Mouse (Mus musculus): ENCODE measurements around the gene Chn2. TPM values are rescaled to one million over a fixed set of nuclear protein-coding genes. Genes with fewer than 3 reads are reported as not detected.

Chn2 gene
- polyA plus RNA-seq, 1 experiment = not detected

DNA sequence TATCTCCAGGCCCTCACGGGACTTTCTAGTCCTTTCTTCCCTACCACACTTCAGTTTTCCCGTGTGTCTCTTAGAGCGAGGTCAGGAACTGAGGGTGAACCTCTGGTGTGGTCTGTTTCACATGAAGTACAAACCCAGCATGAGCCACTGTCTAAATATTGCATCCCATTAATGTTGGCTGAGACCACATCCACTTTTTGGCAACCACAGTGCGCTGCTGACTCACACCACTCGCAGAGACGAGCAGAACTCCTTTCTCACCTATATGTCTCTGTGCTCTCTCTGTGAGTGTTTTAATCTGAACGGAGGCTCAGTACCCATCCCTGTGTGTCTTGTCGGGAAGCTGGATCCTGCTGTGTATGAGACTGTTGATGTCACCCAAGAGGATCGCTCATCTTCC lies 76.9 kb downstream of the Chn2 start:
- TF ChIP-seq GATA1 (IDR thresholded peaks at IDR 0.05; ENCODE audit: low read length) = no peak

DNA sequence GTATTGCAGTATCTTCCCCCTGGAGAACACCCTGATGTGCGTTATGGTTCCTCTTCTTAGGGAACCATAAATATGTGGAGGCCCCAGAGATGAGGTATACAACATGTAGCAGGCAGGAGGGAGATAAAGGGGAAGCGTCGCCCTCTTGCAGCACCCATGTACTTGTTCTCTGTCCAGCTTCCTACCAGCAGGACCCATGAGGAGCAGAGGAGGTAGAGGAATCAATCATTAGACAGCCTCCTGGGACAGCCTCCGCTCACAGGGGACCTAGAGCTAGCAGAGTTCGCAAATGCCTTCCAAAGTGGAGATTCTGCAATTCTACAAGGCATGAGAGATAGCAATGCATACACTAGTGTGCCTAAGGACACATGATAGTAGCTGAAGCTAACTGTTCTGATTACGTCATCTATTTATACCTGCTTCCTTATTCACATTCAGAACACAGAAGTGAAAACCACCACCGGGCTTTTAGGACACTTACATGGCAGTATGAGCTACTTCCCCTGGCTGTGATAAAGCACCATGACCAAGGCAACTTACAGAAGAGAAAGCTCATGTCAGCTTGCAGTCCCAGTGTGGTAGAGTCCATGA lies 77.7 kb downstream of the Chn2 start:
- TF ChIP-seq GATA1 (IDR thresholded peaks at IDR 0.05; ENCODE audit: low read length) = no peak

DNA sequence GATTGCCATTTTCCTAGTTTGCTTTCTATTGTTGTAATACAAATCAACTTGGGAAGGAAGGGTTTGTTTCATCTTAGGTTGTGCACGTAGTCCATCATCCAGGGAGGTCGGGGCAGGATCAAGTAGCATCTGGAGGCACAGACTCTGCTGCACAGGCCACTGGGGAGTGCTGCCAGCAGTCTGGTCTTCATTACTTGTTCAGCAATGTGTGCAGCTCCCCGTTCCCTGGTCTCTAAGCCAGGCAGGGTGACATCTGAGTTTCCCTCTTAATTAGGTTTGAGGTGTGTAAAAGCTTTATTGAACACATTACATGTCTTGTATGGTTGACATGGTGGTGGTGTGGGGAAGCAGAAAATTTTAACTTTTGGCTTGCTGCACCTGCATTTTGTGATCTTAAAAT lies 79.0 kb downstream of the Chn2 start:
- TF ChIP-seq GATA1 (IDR thresholded peaks at IDR 0.05; ENCODE audit: low read length) = no peak

DNA sequence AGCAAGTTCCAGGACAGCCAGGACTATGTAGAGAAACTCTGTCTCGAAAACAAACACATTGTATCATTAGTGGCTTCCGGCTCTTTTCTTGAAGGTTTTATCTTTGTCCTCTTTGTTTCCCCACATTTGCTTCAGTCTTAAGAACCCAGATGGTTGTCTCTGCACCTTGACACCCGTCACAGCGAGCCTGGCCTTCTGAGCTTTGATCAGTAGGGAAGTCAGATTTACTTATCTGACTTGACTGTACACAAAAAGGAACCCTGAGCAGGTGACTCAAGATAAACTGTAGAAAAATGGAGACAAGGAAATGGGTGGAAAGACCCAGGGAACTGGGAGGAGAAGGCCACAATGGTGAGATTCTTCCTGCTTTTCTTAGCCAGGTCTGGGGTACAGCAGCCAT lies 79.5 kb downstream of the Chn2 start:
- no peak for TF ChIP-seq GATA1 (IDR thresholded peaks at IDR 0.05; ENCODE audit: low read length)

DNA sequence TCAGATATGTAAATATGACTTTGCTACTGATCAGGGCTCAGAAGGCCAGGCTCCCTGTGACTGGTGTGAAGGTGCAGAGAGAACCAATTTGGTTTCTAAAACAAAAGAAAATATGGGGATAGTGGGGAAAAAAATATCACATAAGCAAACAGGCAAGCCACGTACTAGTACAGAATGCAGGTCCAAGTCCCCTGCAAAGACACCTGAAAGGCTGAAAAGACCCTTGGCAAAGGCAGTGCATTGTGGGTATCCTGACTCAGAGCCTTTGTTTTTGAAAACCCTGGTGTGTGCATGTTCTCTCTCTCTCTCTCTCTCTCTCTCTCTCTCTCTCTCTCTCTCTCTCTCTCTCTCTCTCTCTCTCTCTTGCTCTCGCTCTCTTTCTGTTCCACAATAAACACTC lies 80.1 kb downstream of the Chn2 start:
- TF ChIP-seq GATA1 (IDR thresholded peaks at IDR 0.05; ENCODE audit: low read length) = no peak

DNA sequence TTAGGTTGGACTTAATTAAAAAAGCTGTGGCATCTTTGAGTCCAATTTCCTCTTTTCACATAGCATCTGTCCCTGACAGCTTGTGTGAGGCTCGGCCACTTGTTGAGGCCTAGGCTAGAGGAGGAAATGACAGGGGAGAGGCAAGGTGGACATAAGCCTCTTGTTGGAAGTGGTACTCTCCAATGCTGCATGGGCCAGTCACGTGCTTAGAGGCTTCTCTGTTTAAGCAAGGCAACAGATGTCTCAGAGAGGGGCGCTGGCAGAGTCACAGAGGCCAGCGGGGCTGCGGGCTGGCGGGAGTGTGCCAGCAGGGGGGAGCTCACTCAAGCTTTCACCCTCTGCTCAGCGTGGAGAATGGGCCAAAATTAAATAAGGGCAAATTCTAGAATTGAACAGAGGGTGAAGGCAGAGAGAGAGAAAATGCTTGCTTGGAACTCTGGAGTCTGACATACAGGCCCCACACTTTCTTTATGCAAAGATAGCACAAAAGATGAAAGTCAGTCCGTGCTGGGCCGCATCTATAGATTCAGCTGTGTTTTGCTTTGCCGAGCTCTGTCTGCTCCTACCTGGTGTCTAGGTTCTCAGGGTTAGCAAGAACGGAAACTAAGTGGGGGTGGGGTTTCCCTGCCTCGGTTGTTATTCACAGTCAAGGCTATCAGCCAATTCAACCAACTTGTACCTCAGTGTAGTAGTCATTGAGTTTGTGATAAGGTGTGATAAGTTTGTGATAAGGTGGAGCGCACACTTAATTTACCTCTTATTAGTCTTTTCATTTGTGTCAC lies 80.7 kb downstream of the Chn2 start:
- no peak for TF ChIP-seq GATA1 (IDR thresholded peaks at IDR 0.05; ENCODE audit: low read length)

DNA sequence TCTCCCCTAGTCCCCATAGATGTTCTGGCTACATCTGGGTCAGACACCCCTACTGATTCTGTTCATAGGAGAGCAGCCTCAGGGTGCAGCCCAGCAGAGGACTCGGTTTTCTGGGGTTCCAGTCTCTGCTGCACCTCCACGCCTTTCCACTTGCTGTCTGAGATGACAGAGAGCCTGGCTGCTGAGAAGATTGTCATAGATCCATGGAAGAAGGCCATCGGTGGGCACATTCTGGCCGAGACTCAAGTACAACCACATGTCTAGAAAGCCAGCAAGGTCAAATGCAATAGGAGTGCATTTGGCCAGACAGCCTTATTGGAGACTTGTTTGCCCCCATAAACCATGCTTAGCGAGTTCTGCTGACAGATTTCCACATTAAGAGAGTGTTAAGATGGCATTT lies 81.5 kb downstream of the Chn2 start:
- no peak for TF ChIP-seq GATA1 (IDR thresholded peaks at IDR 0.05; ENCODE audit: low read length)

DNA sequence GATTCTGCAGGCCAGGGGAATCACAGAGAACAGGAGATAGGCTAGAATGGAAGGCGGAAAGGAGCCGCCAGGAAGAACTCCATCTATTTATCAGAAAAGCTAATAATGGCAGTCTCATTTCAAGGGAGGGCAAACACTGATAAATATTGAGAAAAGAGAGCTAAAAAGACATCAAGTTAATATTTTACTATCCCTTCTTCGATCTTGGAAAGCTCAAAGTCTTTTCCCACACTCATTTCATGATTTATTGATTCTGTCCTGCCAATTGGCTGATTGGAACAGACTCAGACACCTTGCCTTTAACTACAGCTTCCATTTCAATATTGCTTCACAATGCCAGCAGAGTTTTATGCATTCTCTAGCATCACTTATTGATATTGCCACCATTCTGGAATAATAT lies 85.2 kb downstream of the Chn2 start:
- no peak for TF ChIP-seq GATA1 (IDR thresholded peaks at IDR 0.05; ENCODE audit: low read length)

DNA sequence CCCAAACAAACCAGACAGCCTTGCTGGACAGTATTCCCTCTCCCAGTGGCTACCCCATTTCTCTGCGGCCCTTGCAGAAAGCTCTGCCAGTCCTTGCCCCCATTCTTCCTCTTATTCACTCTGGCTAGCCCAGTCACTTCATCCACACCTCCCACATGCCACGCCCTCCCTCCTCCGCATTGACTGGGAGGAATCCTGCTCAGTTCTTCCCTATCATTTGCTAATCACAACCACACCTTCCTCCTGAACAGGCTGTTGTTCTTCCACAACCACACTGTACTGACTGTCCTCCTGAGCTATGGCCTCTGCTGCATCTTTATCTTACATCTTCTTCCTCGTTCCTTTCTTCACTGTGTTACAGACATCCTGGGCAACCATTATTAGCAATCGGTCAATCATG lies 86.2 kb downstream of the Chn2 start:
- TF ChIP-seq GATA1 (IDR thresholded peaks at IDR 0.05; ENCODE audit: low read length) = no peak

DNA sequence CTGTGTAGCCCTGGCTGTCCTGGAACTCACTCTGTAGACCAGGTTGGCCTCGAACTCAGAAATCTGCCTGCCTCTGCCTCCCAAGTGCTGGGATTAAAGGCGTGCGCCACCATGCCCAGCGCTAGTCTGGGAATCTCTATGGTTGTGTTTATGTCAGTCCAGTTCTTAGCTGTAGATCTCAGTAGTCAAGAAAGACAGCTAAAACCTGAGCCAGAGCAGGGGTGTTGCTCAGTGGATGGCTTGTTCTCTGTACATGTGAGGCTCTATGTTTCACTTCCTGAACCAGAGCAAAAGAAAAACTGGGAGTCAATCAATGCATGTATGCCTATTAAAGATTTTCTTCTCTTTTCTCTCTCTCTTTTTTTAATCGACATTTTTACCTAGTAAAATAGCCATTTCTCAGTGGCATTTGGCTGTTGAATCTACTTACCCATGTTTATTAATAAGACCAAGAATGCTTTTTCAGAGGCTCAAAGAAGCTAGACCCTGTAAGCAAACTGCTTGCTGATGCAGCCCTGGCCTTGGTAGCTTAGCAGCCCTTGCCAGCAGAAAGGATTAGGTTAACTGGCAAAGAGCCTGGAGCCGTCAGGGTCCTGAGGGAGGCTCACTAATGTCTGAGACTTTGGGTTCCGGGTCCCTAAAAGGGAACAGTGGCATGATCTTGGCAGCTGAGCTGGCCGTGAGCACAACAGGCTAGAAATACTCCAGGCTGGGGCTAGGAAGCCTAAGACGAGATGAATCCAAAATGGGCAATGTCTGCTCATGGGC lies 87.1 kb downstream of the Chn2 start:
- no peak for TF ChIP-seq GATA1 (IDR thresholded peaks at IDR 0.05; ENCODE audit: low read length)

DNA sequence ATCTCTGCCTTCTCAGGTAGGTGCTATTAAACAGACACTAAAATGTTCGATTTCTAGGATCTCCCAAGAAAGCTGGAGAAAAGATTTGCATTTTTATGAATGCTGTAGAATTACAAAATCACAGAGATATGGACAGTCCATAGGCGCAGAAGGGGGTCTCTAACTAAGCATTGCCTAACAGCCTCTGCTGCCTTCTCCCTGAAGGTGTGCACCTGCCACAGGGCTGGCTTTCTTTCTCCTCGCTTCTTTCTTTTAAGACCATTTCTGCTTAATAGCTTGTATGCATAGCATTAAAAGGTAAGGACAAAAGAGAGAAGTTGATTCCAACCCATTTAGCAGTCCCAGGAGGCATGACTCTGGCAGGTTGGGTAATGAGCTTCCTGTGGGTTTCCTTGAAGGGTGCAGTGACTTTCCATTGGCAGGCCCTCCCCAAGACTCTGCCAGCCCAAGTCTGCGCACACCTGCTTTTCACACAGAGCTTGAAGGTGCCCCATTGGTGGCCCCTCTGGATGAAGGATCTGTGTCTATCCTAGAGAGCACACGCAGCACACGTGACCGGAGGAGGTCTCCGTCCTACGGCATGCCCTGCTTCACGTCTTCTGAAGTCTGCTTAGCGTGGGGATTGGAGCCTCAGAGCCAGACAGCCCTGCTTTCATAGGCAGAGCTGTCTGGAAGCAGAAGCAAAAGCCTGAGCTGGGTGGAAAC lies 87.8 kb downstream of the Chn2 start:
- no peak for TF ChIP-seq GATA1 (IDR thresholded peaks at IDR 0.05; ENCODE audit: low read length)

DNA sequence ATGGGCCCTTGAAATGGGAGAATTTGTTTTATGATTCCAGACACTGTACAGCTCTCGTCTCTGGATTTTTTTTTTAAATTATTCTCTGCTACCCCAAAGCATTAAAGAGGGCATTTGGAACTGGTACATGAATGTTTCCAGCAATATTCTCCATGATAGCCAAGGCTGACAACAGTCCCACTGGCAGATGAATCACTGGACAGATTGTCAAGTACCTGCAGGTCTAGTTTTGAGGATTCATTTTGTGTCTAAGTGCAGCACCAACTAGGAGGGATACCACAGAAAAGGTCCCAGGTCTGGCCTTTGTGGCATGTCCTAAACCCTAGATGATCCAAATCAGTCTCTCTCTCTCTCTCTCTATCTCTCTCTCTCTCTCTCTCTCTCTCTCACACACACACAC lies 89.3 kb downstream of the Chn2 start:
- TF ChIP-seq GATA1 (IDR thresholded peaks at IDR 0.05; ENCODE audit: low read length) = no peak

DNA sequence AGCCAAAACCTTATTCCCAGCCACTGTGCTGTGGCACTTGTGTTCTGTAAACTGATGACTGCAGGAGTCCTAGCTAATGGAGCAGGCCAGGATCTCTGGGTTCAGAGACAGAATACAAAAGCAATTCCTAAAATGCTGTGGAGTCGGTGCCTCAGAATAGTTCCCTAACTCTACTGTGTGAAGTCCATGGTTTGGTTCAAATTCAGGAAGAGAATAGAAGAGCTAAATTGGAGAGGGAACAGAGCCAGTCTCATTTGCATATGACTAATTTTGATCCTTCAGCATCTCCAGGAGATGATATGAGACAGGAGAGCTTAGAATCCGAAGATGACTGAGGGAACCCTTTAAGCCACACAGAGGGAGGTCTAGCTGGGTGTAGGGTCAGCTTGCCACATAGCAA lies 90.2 kb downstream of the Chn2 start:
- no peak for TF ChIP-seq GATA1 (IDR thresholded peaks at IDR 0.05; ENCODE audit: low read length)

DNA sequence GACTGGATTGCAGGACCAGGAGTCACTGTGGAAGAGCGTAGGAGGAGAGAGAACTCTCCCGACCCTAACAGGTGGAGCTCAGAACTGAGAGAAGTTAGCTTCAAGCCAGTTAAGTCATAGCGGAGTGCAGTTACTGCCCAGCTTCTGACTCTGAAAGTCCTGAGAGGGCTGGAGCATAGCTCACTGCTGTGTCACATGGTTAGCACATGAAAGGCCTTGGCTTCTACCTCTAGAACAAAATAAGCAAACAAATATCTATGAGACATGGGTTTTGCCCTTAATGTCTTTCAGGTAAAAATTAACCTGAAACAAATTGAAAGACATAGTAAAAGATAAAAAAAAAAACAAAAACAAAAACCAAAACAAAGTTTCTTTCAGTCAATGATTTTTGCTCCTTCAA lies 91.5 kb downstream of the Chn2 start:
- TF ChIP-seq GATA1 (IDR thresholded peaks at IDR 0.05; ENCODE audit: low read length) = no peak

DNA sequence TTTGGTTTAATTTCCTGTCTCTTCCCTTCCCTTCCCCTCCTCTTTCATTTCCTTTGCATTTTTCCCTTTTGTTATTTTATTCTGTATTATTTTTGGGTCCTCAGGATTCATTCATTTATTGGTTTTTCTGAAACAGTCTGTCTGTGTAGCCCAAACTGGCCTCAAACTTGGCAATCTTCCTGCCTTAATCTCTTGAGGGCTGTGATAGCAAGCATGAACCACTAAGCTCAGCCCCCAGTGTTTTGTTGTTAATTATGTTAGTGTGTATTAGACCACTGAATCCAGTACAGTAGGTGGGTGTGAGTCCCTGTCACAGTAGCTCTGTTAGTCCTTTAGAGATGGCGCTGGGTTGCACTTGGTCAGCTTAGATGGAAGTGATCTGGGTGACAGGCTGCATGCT lies 93.2 kb downstream of the Chn2 start:
- TF ChIP-seq GATA1 (IDR thresholded peaks at IDR 0.05; ENCODE audit: low read length) = no peak

DNA sequence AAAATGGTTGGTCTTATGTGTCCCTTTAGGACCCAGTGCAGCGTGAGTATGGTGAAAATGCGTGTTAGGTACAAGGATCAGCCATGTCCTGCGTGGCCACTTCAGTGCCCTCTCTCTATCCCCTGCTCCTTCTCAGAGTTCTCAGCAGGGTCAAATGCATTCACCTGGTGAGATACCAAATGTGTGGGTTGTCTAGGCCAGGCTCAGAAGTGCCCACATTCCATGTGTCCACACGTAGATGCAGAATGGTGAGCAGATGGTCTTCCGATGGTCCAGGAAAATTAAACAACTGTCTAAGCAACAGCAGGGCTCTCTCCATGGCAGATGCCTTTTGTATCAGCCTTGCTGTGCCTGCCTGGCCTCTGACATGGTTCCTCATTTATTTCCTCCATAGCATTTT lies 93.9 kb downstream of the Chn2 start:
- no peak for TF ChIP-seq GATA1 (IDR thresholded peaks at IDR 0.05; ENCODE audit: low read length)
